Mouse (Mus musculus) kidney, adult 8-10 months (tissue): ENCODE data around the gene Itpripl2.

ENCODE experiments used
- DNase-seq, 2 experiments: peaks; one replicate each; pipeline ENCODE4 v3.0.0; 2022

The Itpripl2 gene

DNA sequence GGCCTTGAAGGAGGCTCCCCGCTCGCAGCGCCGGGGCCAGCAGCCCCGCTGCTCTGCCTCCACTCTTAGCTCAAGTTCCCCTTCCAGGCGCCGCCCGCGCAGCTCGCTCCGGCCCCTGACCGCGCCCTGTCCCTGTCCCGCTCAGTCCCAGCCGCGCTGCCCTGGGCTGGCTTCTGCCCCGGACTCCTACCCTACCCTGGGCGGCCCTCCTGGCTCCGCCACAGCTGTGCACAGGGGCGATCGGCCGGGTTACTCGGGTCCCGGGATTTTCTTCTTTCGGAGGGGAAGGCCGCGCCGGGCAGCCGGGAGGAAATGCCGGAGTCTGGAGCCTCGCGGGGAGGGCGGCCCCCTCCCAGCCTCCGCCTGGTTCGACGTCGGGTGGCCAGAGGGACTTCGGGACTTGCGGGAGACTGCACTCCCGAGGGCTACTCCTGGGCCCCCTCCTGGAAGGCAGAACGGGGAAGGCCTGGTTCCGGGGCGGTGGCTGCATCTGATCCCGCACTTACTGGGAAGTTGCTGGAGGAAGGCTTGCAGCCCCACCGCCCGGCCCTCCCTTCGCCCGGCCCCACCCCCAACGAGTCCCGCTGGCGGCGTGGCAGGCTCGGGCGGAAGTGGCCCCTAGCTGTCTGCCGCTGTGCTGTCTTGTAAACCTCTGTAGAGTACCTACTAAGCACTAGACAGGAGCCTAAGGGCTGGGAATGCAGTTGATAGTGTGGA lies at the start of gene Itpripl2:
Itpripl2 (minus strand) TSS at position 545 of the 717 bp plus-strand sequence.
- peak; percentile 63 to 68 for DNase-seq

DNA sequence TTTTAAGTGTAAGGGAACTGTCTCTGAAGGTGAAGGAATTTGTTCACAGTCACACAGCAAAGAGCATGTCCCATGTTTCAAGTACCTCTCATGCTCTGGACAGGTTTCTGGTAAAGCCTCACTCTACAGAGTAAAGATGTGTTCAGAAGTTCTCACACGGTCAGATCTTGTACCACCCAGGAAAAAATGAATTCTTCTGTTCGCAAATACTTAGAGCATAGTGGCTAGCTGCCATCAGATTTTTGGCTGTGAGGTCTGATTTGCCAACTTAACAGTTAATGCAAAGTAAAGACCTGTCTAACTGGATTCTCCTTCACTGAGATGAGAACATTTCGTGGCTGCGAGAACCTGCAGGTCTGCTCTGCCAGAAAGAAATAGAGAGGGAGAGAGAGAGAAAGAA lies 43.3 kb upstream of the Itpripl2 start:
- no peak for DNase-seq

DNA sequence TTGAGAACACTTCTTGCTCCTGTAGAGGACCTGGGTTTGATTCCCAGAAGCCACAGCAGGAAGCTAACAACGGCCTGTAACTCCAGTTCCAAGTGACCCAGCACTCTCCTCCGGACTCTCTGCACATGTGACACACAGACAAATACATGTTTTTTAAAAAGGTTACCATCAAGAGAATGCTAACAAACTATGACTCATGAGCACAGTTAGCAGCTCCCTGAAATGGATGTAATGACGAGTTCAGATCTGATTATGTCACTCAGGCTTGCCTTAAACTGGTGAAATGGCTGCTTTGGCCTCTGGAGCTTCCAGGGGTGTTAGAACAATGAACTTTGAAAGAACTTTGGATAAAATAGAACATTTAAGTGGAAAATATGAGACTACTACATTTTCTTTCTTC lies 42.6 kb upstream of the Itpripl2 start:
- DNase-seq = no peak

DNA sequence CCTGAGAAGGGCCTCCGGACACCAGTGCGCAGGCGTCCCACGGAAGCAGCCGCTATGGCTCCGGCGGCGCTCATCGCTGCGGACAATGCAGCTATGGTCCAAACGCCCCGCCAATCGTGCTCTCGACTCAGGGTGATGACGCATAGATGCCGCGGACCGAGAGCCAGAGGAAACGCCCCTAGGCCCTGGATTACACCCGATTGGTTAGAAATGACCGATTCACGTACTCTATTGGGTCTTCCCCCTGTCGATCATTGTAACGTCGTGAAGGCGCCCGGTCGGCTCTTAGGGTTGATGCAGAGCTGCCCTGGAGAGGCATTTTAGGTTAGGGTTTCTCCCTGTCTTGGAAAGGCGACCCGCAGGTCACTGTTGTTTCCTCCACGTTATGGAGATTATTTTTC lies 41.4 kb upstream of the Itpripl2 start, which contains the start of gene Coq7:
Coq7 (minus strand) TSS at position 179 of the 401 bp plus-strand sequence.
- DNase-seq = peak; percentile 95 to 97

DNA sequence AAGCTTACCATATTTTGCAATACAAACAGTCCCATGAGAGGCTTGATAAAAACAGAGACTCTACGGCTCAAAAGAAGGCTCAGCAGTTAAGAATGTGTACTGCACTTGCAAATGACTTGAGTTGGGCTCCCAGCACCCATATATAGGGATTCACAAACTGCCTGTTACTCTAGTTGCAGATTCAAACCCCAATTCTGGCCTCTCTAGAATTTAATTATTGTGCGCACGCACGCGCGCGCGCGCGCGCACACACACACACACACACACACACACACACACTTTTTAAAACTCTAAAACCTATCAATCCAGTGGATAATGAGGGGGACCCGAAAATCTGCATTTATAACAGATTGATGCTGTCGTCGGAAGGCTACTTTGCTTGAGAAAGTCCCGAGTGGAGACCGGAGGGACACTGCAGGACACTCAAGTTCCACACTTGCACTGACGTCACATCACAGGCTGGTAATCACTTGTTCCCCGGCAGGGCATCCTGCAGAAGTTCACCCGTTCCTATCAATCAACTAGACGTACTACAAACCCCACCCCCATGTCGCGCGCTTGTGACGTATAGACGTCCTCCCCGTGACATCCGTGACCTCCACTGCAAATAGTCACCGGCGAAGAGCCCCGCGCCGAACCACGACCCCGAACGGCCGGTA lies 40.9 kb upstream of the Itpripl2 start:
- DNase-seq = peak; percentile 94 to 98

DNA sequence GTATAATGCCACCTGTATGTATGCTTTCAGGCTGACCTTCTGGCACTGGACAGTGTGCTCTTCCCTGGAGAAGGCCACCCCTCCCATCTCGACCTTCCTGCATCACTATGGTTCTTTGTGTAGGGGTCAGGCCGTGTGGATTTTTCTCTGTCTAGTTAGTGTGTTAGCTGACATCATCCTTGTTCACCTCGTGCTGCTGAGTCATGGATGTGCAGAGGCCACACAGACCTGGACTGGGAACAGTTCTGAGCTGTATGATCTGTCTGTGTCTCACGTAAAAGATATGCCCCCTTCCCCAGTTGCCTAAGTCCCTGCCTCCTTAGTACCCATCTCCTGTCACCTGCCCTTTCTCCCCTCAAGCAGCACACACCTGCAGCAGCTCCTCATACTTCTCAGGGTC lies 35.2 kb upstream of the Itpripl2 start:
- no peak for DNase-seq

DNA sequence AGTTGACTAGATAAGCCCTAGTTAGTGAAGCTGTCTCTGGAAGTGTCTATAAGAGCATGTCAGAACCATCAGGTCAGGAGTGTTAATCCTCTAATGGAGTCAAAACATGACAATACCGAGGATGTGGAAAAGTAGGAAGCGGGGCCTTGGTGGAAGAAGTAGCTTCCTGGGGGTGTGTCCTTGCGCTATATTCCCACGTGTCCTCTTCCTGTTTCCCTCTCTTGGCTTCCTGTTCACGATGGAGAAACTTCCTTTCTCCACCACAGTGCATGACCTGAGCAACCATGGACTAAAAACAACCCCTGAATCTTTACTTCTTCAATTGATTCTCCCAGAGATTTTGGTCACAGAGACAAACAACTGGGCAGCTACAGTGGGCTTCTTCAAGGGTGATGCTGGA lies 30.3 kb upstream of the Itpripl2 start:
- DNase-seq = no peak

DNA sequence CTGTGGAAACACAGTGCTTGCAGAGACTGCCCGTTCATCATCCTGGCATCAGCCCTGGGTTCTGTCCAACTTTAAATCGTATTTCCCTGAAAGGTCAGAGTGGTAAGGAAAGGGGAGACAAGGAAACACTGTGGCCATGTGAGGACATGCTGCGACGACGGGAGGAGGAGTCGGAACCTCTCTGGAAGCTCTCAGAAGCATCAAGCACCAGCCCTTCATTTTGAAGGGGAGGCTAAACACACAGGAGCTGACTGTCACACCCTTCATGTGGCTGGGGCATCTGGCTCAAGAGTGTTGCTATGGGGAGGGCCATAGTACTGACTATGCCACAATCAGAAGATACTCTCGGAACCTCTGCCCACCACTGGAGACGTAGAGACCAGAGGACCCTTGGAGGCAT lies 27.9 kb upstream of the Itpripl2 start:
- no peak for DNase-seq

DNA sequence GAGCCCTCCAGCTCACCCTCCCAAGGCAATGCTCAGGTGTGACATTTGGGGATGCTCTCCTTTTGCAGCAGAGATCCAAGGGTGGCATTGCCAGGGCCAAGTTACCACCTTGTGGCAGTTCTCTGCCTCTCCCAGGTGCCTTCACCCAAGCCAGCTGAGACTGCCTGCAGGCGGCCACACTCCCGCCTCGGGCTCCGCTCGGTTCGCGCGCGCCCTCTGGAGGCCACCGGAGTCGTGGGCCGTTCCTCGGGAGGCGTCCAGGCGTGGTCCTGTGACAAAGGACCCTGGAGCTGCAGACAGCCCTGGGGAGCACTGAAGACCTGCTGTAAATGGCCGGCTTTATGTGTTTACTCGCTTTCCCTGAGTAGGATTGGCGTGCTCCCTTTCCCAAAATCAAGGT lies 26.9 kb upstream of the Itpripl2 start:
- peak; percentile 44 to 72 for DNase-seq

DNA sequence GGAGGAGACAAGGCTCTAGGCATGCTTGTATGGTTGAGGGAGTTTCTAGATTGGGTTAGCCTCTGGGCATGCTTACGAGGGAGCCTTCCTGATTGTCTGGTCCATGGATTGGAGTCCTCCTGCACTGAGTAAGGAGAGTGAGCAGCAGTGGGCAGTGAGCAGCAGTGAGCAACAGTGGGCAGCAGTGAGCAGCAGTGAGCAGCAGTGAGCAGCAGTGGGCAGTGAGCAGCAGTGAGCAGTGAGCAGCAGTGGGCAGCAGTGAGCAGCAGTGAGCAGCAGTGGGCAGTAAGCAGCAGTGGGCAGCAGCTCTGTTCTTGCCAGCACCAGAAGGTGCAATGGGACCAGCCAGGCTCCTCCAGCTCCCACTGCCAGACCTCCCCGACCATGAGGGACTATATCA lies 26.0 kb upstream of the Itpripl2 start:
- peak in 1 of 2 experiments; percentile 6 for DNase-seq

DNA sequence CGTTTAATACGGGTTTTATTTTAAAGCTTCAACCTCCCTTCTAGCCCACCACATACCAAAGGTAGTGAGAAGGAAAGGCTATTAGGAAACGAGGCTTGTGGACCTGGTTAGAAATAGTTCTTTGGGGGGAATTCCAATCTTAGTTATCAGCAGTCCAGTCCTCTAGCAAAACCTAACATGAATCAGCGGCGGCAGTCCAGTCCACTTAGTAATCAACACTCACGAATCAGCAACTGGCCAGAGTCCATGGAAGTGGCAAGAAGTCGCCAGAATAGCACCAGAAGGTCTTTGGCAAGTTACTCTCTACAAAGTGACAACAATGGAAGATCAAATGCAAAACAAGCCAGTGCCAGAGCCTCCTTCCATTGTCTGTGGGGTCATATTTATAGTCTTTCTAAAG lies 16.8 kb upstream of the Itpripl2 start:
- DNase-seq = no peak

DNA sequence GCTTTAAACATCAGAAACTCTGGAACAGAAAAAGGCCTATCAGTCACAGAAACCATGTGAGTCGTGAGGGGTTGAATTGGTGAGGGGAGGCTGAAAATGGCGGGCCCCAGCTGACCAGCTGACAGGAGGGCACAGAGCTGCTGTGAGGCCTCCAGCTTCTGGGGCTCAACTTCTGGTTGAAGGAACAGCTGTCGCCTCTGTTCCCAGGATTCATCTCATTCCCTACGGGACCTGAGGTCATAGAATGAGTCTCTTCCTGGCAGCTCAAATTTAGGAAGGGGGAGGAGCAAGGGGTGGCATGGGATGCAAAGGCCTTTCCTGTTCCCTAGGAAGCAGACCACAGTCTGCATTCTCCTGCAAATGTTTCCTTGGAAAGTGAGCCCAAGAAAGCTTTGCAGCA lies 12.1 kb upstream of the Itpripl2 start:
- no peak for DNase-seq

DNA sequence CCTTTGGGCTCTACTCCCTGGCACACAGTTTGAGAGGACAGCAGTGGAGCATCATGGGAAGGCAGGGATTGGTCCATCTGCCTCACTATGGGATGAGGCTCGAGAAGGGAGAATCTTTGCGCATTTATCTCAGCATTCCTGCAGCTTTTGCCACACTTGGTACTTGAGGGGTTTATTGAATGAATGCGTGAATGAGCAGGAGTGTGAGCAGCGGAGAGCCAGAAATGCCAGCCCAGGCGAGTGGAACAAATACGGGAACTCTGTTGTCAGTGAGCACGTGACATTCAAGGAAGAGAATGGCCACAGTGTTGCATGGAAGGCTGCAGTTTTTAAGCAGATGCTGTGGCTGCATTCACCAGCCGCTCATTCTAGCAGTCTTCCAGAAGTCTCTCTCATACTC lies 10.6 kb upstream of the Itpripl2 start:
- no peak for DNase-seq

DNA sequence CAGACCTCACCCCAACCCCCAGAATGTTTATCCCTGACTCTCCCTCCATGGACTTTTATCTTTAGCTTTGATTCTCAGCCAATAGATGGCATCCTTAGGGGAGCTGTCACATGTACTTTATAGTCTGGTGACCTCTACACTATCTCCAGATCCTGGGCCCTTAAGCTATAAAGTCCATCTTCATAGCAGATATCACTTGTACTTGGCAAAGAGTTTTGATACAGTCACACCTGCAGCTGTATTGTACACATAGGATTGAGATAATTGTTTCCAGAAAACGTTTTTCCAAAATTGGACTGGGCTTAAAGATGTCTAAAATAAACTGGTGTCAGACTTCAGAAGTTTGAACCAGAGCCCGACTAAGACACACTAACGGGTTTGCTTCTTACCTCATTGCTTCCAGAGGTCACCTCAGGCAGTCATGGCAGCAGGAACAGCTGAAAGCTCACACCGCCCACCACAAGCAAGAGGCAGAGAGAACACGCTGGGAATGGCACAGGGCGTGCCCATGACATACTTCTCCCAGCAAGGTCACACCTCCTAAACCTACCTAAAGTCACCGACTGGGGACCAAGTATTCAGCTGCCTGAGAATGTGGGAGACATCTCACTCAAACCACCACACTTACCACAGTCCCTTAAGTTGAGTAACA lies 8.1 kb upstream of the Itpripl2 start:
- DNase-seq = no peak

DNA sequence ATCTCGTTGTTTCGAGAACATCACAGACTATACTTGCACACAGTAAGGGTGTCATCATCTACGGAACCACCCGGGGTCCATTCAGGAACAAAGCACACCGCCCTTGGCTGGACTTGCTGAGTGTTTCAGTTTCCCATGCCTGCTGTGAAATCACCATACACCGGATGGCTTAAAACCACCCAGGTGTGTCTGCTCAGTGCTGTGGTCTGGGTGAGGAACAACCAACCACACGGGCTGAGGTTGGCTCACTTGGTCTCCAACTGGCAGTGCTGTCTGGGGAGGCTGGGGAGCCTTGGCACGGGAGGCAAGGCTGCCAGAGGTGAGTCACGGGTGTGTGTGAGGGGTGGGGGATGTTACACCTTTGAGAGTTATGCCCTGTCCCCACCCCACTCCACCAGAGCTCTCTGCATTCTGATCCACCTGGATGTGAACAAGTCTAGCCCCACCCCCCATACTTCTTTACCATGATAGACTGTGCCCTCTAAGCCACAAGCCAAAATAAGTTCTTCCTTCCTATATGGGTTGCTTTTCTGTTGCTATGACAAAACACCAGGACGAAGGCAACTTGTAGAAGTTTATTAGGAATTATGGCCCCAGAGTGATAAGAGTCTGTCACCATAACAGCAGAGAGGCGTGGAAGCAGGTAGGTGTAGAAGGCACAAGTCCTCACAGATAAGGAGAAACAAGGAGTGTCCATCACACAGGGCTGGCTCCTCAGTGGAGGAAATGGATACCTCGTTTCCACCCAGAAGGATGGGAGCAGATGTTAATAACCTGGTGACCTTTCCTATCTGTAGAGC lies 7.4 kb upstream of the Itpripl2 start:
- DNase-seq = no peak

DNA sequence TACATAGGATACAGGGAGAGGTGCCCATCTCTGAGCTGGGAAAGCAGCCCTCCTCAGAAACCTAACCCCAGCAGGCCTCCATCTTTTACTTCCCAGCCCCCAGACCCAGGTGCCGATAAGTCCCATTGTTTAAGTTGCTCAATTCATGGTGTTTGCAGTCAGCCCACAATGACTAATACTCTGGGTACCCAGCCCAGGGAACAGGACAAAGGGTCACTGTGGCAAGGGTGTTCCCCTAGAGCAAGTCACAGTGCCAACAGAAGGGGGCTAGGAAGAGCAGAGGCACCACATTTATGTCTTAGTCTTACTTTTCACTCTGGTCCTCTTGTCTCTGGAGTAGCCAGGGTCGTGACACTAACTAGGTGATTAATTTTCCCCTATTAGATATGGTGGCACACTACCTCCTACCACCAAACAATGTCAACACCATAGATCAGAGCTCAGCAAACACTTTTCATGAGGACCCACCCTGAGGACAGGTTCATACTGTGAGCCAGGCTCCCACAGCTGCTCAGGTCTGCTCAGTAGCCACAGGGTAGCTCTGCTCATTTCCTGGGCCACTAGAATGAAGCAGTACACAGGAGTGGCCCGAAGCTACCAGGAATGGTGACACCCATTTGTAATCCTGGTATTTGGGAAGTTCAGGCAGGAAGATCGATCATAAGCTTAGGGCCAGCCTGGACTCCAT lies 3.3 kb upstream of the Itpripl2 start:
- no peak for DNase-seq

DNA sequence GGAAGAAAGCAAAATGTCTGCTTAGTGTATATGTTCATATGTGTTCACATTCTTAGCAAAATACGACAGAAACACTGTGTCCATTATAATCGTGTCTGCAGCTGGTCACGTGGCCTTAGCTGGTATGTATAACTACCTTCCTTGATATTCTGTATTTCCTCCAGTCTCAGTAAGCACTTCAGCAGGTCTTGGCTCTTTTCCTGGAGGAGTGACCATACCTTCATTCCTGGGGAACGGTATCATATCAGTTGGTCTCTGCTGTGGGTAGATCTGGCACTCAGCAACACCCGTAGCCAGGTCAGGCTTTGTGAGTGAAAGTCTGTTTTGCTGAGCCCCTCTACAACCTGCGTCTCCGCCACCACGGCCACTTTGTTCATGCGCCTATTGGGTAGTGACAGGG lies 2.1 kb upstream of the Itpripl2 start:
- DNase-seq = no peak

DNA sequence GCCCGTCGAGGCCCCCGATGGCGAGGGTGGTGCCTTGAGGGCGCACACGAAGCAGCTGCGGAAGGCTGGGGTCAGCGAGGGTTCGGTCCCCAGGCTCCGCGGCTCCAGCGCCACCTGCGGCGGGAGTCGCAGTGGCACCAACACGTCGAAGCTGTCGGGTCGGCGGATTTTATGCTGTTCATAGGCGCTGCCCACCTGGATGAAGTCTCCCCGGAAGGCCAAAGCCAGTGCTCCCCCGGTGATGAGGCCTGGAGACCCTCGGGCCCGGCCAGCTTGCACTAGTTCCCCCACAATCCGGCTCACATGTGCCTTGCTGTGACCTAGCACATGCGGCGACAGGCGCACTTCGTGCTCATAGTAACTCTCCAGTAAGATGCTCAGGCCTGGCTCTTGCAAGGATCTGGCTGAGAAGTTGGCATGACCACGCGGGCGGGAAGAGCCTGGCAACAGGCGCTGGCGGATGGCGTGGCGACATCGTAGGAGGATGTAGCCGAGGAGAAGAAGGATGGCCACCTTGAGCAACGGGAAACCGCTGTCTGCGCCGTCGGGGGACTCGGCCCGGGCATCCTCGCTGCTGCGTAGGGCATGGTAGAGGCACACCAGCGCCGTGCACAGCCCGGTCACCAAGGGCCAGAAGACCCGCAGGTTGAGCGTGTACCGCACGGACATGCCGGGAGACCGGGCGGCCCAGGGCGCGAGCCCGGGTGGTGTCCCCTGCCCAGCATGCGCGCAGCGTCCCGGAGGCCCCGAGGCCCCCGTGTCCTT lies 927 bp downstream of the Itpripl2 start:
- no peak for DNase-seq

DNA sequence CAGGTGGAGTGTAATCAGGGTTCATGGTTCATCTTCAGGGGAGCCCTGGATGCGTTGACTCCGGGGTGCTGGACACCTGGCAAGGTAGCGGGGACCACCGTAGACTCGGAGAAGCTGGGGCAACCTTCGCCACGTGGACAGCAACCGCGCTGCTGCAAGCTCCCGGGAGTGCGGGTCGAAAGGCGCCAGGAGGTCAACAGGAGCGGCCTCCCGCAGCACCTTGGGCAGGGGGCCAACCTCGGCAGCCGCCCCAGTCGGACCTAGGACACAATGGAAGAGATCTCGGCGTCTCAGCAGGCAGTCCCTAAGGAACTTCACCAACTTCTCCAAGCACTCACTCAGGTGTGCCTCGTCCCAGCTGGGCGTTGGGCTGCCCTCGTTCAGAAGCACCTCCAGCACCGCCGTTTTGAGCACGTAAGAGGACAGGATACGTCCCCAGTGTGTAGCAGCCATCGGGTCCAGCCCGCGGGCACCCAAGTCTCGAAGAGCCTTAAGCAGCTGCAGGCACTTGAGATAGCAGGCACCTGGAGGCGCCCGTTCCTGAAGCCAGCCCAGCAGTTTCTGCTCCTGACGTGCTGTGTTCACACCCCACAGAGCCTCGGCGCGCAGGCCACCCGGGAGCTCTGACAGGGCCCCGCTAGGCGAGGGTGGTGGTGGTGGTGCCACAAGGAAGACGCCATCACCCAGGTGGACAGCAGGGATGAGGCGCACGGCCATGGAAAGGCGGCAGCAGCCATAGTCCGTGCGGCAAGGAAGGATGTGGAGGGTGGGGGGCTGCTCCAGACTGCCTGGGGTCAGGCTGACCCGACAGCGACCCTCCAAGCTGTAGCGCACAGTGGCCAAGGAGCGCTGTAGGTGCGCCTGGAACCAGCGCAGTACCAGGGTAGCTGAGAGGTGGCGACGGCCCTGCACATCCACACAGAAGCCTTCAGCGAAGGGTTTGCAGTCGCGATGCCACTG lies 1.8 kb downstream of the Itpripl2 start:
- DNase-seq = no peak

DNA sequence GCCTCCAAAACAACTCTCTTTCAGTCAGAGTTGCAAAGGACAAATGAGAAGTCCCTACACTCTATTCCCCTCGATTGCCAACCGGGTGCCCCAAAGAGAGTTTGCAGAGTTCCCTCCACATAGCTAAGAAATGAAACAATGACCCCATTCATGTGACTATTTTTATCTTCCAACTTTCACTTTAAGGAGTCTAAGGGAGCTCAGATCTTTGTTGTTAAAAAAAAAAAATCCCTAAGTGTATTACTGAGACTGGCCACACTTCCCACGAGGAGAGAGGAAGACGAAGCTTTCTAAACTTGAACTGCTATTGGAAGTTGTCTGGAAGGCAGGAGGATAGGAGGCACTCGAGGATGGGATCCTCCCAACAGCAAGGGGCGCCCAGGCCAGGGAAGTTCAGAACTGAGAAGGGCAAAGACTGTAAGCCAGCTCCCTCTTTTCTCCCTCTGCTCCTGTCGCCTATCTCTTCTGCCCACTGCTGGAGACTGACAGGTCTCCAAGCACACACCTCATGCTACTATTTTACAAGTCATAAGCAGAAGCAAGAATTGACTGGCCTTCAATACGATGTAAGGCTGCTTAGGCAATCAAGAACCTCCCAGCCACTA lies 3.6 kb downstream of the Itpripl2 start:
- no peak for DNase-seq
